Mouse (Mus musculus): ENCODE measurements around the gene Rce1. TPM values are rescaled to one million over a fixed set of nuclear protein-coding genes. Genes with fewer than 3 reads are reported as not detected.

Gene Rce1
- total RNA-seq, 2 experiments from 2014 or later: 24.6 to 26.5 TPM

- no peak for ATAC-seq (replicated peaks; ENCODE audit: poor library complexity)
Measured at GRCm38 (mm10) chr19:4573241-4573640, 52.2 kb downstream of the Rce1 start.

Other genes starting within 250 kb of the Rce1 start
- 59.0 and 64.3 TPM in 2 replicates for gene Kdm2a, start 227.4 kb downstream of the Rce1 start, total RNA-seq (2015)
- gene Kdm2a, start 227.4 kb downstream of the Rce1 start, total RNA-seq (2017): 58.3 and 60.2 TPM in 2 replicates
- gene Rhod, start 186.2 kb downstream of the Rce1 start, total RNA-seq (2015): not detected in 2 replicates
- gene Rhod, start 186.2 kb downstream of the Rce1 start, total RNA-seq (2017): not detected in 2 replicates
- gene Syt12, start 148.2 kb downstream of the Rce1 start, total RNA-seq (2015): not detected in 2 replicates
- gene Syt12, start 148.2 kb downstream of the Rce1 start, total RNA-seq (2017): not detected in 2 replicates
- gene 2010003K11Rik, start 127.1 kb downstream of the Rce1 start, total RNA-seq (2015): not detected in 2 replicates
- not detected in 2 replicates for gene 2010003K11Rik, start 127.1 kb downstream of the Rce1 start, total RNA-seq (2017)
- 0.56 and 2.3 TPM in 2 replicates for gene Pcx, start 115.2 kb downstream of the Rce1 start, total RNA-seq (2015)
- 0.98 and 2.1 TPM in 2 replicates for gene Pcx, start 115.2 kb downstream of the Rce1 start, total RNA-seq (2017)
- 0.95 and 1.3 TPM in 2 replicates for gene Lrfn4, start 10.0 kb downstream of the Rce1 start, total RNA-seq (2015)
- 2.9 and 3.3 TPM in 2 replicates for gene Lrfn4, start 10.0 kb downstream of the Rce1 start, total RNA-seq (2017)
- not detected in 2 replicates for gene Gm960, start 73.0 kb upstream of the Rce1 start, total RNA-seq (2015)
- not detected in 2 replicates for gene Gm960, start 73.0 kb upstream of the Rce1 start, total RNA-seq (2017)
- gene Sptbn2, start 85.5 kb upstream of the Rce1 start, total RNA-seq (2015): not detected in 2 replicates
- gene Sptbn2, start 85.5 kb upstream of the Rce1 start, total RNA-seq (2017): not detected in 2 replicates
- gene Rbm4b, start 130.9 kb upstream of the Rce1 start, total RNA-seq (2015): 8.5 and 12.3 TPM in 2 replicates
- gene Rbm4b, start 130.9 kb upstream of the Rce1 start, total RNA-seq (2017): 11.3 and 12.2 TPM in 2 replicates
- 34.2 and 37.0 TPM in 2 replicates for gene Rbm4, start 168.3 kb upstream of the Rce1 start, total RNA-seq (2015)
- 57.1 and 89.5 TPM in 2 replicates for gene Rbm4, start 168.3 kb upstream of the Rce1 start, total RNA-seq (2017)
- 23.2 and 23.5 TPM in 2 replicates for gene Gm21992, start 186.0 kb upstream of the Rce1 start, total RNA-seq (2015)
- gene Gm21992, start 186.0 kb upstream of the Rce1 start, total RNA-seq (2017): 18.2 and 35.5 TPM in 2 replicates
- 42.7 and 45.9 TPM in 2 replicates for gene Rbm14, start 186.0 kb upstream of the Rce1 start, total RNA-seq (2015)
- 18.9 and 20.8 TPM in 2 replicates for gene Rbm14, start 186.0 kb upstream of the Rce1 start, total RNA-seq (2017)
- gene Ccs, start 213.7 kb upstream of the Rce1 start, total RNA-seq (2015): 30.0 and 30.6 TPM in 2 replicates
- 31.9 and 32.3 TPM in 2 replicates for gene Ccs, start 213.7 kb upstream of the Rce1 start, total RNA-seq (2017)
- not detected in 2 replicates for gene Ccdc87, start 213.7 kb upstream of the Rce1 start, total RNA-seq (2015)
- not detected in 2 replicates for gene Ccdc87, start 213.7 kb upstream of the Rce1 start, total RNA-seq (2017)
- gene Ctsf, start 229.5 kb upstream of the Rce1 start, total RNA-seq (2015): 2.0 and 6.8 TPM in 2 replicates
- 2.9 and 11.5 TPM in 2 replicates for gene Ctsf, start 229.5 kb upstream of the Rce1 start, total RNA-seq (2017)